Mouse (Mus musculus): Measurements from ENCODE around the gene Kbtbd7.

DNA sequence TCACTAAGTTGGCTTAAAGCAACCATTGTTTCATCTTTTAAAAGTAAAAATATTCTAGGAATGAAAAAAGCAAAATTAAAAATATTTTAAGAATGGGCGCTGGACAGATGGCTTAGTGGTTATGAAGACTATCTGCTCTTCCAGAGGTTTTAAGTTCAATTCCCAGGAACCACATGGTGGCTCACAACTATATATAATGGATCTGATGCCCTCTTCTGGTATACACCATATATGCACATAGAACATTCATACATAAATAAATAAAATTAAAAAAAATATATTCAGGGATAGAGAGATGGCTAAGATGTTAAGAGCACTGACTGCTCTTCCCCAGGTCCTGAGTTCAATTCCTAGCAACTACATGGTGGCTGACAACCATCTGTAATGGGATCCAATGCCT lies 39.3 kb downstream of the Kbtbd7 start:
- TF ChIP-seq POLR2A (IDR thresholded peaks at IDR 0.05; ENCODE audit: borderline replicate concordance, insufficient read depth, low read length) (no peak), CTCF (IDR thresholded peaks at IDR 0.05; ENCODE audit: borderline replicate concordance, insufficient read depth, low read depth, low read length) (no peak)

Data from cerebellum, adult 2 months (tissue).